Mouse (Mus musculus): ENCODE measurements around the gene Uaca.

Gene Uaca

GRCm38 (mm10) chr9:60773713-60774112 lies 20.6 kb upstream of the Uaca start:
- no peak for TF ChIP-seq GATA4 (IDR thresholded peaks at IDR 0.05; ENCODE audit: insufficient replicate concordance, low read length)

- no peak for TF ChIP-seq GATA4 (IDR thresholded peaks at IDR 0.05; ENCODE audit: insufficient replicate concordance, low read length)
Measured at GRCm38 (mm10) chr9:60776899-60777298, 17.4 kb upstream of the Uaca start.

DNA sequence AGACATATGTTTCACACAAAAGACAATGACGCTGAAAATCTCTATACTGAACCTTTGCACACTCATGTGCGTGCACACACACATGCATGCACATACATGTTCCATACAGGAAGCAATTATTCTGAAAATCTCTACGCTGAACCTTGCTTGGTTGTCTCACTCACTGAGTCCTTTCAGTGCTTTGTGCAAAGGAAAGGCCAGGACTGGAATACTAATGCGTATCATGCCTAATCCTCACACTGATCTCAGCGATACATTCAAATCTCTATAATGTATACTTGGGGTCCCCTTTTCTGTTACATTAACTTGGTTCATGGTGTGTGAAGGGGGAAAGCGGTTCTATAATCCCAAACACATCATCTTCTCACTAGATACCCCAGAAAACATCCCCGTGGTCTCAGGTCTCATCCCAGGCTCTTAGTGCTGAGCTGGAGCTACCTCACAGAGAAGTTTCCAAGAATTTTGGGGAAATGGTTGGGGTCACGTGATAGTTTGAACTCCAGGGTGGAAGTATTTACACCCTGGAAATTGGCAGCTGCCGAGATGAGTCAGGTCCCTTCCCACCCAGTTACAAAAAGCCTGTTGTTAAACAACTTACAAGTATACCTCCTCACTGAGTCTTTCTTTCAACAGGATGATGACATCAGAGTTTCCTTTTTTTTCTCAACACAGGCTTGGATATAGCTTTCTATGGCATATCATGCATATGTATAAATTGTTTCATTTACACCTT lies 12.1 kb upstream of the Uaca start:
- no peak for TF ChIP-seq GATA4 (IDR thresholded peaks at IDR 0.05; ENCODE audit: insufficient replicate concordance, low read length)

- no peak for TF ChIP-seq GATA4 (IDR thresholded peaks at IDR 0.05; ENCODE audit: insufficient replicate concordance, low read length)
Measured at GRCm38 (mm10) chr9:60785069-60785468, 9.3 kb upstream of the Uaca start.

DNA sequence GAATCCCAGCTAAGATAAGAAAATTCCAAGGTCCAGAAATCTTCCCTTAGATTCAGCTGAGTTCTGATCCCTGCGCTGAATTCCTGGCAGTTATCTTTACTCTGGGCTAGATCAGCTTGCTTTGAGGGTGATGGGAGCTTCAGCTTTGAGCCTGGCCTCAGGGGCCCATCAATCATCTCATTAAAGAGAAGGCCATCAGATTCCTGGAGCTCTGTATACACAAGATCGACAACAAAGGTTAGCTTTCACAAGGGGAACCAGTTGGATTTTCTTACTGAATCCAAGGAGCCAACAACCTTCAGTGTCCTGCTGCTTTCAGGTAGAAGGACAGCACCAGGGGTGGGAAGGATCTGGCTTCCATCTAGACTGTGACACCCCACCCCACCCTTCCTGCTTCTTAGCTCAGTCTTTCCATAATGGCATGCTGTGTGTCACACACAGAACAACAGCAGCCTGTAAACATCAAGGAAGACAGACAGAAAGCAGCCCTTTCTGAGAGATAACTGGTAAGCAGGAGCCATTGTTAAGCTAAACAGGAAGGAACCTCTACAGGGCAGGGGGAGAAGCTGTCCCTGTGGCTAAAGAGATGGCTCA lies 6.7 kb upstream of the Uaca start:
- TF ChIP-seq GATA4 (IDR thresholded peaks at IDR 0.05; ENCODE audit: insufficient replicate concordance, low read length): no peak

GRCm38 (mm10) chr9:60790282-60790681 lies 4.1 kb upstream of the Uaca start:
- TF ChIP-seq GATA4 (IDR thresholded peaks at IDR 0.05; ENCODE audit: insufficient replicate concordance, low read length): no peak

DNA sequence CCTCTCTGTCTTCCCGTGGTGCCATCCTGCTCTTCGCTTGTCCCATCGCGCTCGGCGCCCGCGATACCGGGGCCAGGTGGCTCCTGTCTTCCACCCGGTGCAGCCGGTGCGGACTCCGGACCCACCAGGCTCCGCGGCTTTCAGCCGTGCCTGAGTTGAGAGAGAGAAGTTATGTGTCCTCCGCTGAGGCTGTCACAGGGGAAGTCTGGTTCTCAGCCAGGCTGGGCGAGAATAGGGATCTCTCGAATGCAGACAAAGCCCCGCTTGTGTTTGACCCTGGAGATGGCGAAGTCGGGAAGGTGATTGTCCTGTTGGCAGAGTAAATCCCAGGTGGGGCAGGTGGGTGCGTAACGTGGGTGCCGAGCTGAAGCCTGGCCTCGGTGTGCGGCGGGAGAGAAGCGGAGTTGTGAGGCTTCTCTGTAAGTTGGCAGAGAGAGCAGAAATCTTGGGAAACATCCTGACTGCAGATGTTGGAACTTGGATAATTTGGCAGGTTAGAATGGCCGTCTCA lies 554 bp downstream of the Uaca start:
- TF ChIP-seq GATA4 (IDR thresholded peaks at IDR 0.05; ENCODE audit: insufficient replicate concordance, low read length): no peak

- TF ChIP-seq GATA4 (IDR thresholded peaks at IDR 0.05; ENCODE audit: insufficient replicate concordance, low read length): no peak
Measured at GRCm38 (mm10) chr9:60796076-60796475, 1.7 kb downstream of the Uaca start.

- TF ChIP-seq GATA4 (IDR thresholded peaks at IDR 0.05; ENCODE audit: insufficient replicate concordance, low read length): no peak
Measured at GRCm38 (mm10) chr9:60797126-60797525, 2.8 kb downstream of the Uaca start.

GRCm38 (mm10) chr9:60799061-60799460 lies 4.7 kb downstream of the Uaca start:
- no peak for TF ChIP-seq GATA4 (IDR thresholded peaks at IDR 0.05; ENCODE audit: insufficient replicate concordance, low read length)

DNA sequence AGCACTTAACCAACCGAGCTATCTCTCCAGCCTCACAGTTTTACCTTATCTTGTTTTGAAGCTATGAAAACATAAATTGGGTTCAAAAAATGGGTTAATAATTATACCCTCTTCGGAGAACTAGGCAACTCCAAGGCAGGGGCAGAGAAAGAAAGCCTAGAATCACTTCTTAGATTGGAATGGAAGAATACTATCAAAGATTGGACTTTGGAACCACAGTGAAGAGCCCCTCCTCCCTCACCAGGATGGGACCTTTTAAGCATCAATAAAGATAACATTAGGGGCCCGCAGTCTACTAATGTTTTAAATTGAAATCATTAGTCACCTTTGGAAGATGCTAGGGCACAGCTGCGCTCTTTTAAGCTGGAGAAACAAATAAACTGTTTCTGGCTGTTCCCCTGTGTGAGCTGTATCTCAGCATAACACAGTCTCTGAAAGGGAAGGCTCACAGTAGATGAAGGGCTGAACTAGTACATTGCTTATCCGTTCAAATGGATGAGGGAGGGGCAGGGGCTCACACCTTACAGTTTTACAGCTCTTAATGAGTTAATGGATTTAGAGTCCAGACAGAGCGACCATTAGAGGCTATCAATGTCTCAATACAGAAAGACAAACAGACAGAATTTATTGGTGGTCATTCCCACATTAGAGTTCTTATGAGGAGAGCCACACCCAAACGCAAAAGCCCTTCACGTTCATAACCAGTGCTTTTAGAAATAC lies 6.5 kb downstream of the Uaca start:
- no peak for TF ChIP-seq GATA4 (IDR thresholded peaks at IDR 0.05; ENCODE audit: insufficient replicate concordance, low read length)

- no peak for TF ChIP-seq GATA4 (IDR thresholded peaks at IDR 0.05; ENCODE audit: insufficient replicate concordance, low read length)
Measured at GRCm38 (mm10) chr9:60801746-60802145, 7.4 kb downstream of the Uaca start.

GRCm38 (mm10) chr9:60802341-60802740 lies 8.0 kb downstream of the Uaca start:
- no peak for TF ChIP-seq GATA4 (IDR thresholded peaks at IDR 0.05; ENCODE audit: insufficient replicate concordance, low read length)

GRCm38 (mm10) chr9:60806021-60806420 lies 11.7 kb downstream of the Uaca start:
- no peak for TF ChIP-seq GATA4 (IDR thresholded peaks at IDR 0.05; ENCODE audit: insufficient replicate concordance, low read length)

DNA sequence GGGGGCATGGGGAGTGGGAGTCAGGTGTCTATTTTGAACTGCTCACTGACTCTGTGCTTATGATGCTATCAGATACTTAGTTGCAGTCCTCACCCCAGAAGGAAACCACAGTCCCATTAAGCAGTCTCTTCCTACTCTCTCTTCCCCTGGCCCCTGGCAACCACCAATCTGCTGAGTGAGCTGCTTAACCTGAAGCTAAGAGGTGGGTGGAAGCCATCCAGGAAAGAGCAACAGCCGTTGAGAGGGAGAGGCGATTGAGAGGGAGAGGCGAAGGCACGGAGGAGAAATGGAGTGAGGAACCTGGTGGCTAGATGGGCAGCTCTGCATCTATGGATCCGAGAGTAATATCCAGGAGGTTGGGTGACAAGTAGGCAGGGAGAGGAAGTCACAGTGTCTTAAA lies 13.7 kb downstream of the Uaca start:
- TF ChIP-seq GATA4 (IDR thresholded peaks at IDR 0.05; ENCODE audit: insufficient replicate concordance, low read length): no peak
